Mouse (Mus musculus): ENCODE measurements around the gene Eif4h. TPM values are rescaled to one million over a fixed set of nuclear protein-coding genes. Genes with fewer than 3 reads are reported as not detected.
A peak's percentile ranks its signal among the peaks of the same experiment; 100 is the strongest.
"Not testable (repeated sequence)": the region's sequence is repeated elsewhere in the genome, so short reads cannot be mapped to it uniquely, and the experiment has no call there.

Gene Eif4h
- total and polyA plus RNA-seq, 2 experiments from 2014 or later, result 241 to 430 TPM

DNA sequence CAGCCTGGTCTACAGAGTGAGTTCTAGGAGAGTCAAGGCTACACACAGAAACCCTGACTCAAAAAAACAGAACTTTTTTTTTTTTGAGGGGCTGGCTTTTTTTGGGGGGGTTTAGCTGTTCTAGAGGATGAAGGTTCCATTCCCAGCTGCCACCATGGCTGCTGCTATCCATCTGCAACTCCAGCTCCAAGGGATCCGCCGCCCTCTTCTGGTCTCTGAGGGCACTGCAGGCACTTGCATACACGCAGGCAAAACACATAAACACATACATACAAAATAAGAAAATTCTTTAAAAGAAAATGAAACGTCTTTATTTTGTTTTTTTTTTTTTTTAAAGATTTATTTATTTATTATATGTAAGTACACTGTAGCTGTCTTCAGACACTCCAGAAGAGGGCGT, 11.6 kb upstream of the Eif4h start:
- Histone ChIP-seq H3K27me3 (ENCODE audit: control insufficient read depth, insufficient read depth, low read length) (no peaks in the 10 kb centered on the region), H3K9me3 (replicated peaks; ENCODE audit: control insufficient read depth, low read length) (no peaks in the 10 kb centered on the region), H3K4me3 (ENCODE audit: low read depth, low read length) (no peak overlapping the region), H3K4me2 (ENCODE audit: low read depth, low read length) (no peak overlapping the region), H3K9ac (replicated peaks; ENCODE audit: low read depth, low read length) (no peak overlapping the region), H3K4me1 (ENCODE audit: control insufficient read depth, insufficient read depth) (peaks cover 4% of the 10 kb centered on the region; the same call in 1 of the 2 replicates), H3K27ac (ENCODE audit: low read depth) (no peak overlapping the region), H3K36me3 (replicated peaks; ENCODE audit: control insufficient read depth, insufficient read depth, low read length) (no peaks in the 10 kb centered on the region)
- WGBS, result 42% methylated on average over 4 of the region's 5 CpGs
- no peak for DNase-seq (ENCODE audit: low spot score)
- no peak for ATAC-seq (ENCODE audit: insufficient read depth, low read depth)
- no peak for TF ChIP-seq EP300 (IDR thresholded peaks at IDR 0.05; ENCODE audit: low read depth)
- TF ChIP-seq CTCF (IDR thresholded peaks at IDR 0.05; ENCODE audit: low read depth), result peak; percentile 43

DNA sequence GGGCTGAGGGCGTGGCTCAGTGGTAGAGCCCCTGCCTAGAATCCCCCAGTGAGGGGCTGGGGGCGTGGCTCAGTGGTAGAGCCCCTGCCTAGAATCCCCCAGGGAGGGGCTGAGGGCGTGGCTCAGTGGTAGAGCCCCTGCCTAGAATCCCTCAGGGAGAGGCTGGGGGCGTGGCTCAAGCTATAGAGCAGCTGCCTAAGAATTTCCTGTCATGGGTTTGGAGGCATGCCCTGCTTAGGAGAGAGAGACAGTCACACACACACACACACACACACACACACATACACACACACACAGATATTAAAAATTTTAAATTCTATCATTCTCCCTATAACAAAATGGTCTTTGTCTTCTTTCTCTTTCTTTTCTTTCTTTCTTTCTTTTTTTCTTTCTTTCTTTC, 9.7 kb upstream of the Eif4h start:
- H3K36me3 ChIP-seq (replicated peaks; ENCODE audit: control insufficient read depth, insufficient read depth, low read length); H3K4me3 ChIP-seq (ENCODE audit: low read depth, low read length); H3K27me3 ChIP-seq (ENCODE audit: control insufficient read depth, insufficient read depth, low read length); H3K4me2 ChIP-seq (ENCODE audit: low read depth, low read length); H3K9ac ChIP-seq (replicated peaks; ENCODE audit: low read depth, low read length); H3K4me1 ChIP-seq (ENCODE audit: control insufficient read depth, insufficient read depth); ATAC-seq (ENCODE audit: insufficient read depth, low read depth); DNase-seq (ENCODE audit: low spot score); H3K27ac ChIP-seq (ENCODE audit: low read depth); H3K9me3 ChIP-seq (replicated peaks; ENCODE audit: control insufficient read depth, low read length): not testable (repeated sequence)
- 76% methylated on average over 3 of the region's 4 CpGs for WGBS

- H3K4me3 ChIP-seq (ENCODE audit: low read depth, low read length), result no peak overlapping the region
- no peak overlapping the region for H3K9ac ChIP-seq (replicated peaks; ENCODE audit: low read depth, low read length)
- H3K4me2 ChIP-seq (ENCODE audit: low read depth, low read length), result no peak overlapping the region
- H3K27ac ChIP-seq (ENCODE audit: low read depth), result no peak overlapping the region
- no peaks in the 10 kb centered on the region for H3K9me3 ChIP-seq (replicated peaks; ENCODE audit: control insufficient read depth, low read length)
- no peaks in the 10 kb centered on the region for H3K27me3 ChIP-seq (ENCODE audit: control insufficient read depth, insufficient read depth, low read length)
- DNase-seq (ENCODE audit: low spot score) (no peak), ATAC-seq (ENCODE audit: insufficient read depth, low read depth) (no peak)
- TF ChIP-seq EP300 (IDR thresholded peaks at IDR 0.05; ENCODE audit: low read depth), result no peak
- TF ChIP-seq CTCF (IDR thresholded peaks at IDR 0.05; ENCODE audit: low read depth), result no peak
- H3K4me1 ChIP-seq (ENCODE audit: control insufficient read depth, insufficient read depth), result peaks cover 4% of the 10 kb centered on the region; the same call in 1 of the 2 replicates
- WGBS, result 64% methylated on average over 2 of the region's 2 CpGs
- H3K36me3 ChIP-seq (replicated peaks; ENCODE audit: control insufficient read depth, insufficient read depth, low read length), result no peaks in the 10 kb centered on the region
Measured at GRCm38 (mm10) chr5:134647394-134647793, 8.1 kb upstream of the Eif4h start.

- TF ChIP-seq EP300 (IDR thresholded peaks at IDR 0.05; ENCODE audit: low read depth), result no peak
- no peak for TF ChIP-seq CTCF (IDR thresholded peaks at IDR 0.05; ENCODE audit: low read depth)
- Histone ChIP-seq H3K4me2 (ENCODE audit: low read depth, low read length) (no peak overlapping the region), H3K27ac (ENCODE audit: low read depth) (no peak overlapping the region), H3K27me3 (ENCODE audit: control insufficient read depth, insufficient read depth, low read length) (no peaks in the 10 kb centered on the region), H3K9me3 (replicated peaks; ENCODE audit: control insufficient read depth, low read length) (no peaks in the 10 kb centered on the region), H3K4me3 (ENCODE audit: low read depth, low read length) (no peak overlapping the region), H3K9ac (replicated peaks; ENCODE audit: low read depth, low read length) (no peak overlapping the region), H3K4me1 (ENCODE audit: control insufficient read depth, insufficient read depth) (no peaks in the 10 kb centered on the region), H3K36me3 (replicated peaks; ENCODE audit: control insufficient read depth, insufficient read depth, low read length) (no peaks in the 10 kb centered on the region)
- no peak for ATAC-seq (ENCODE audit: insufficient read depth, low read depth)
- 70% methylated on average over 4 of the region's 4 CpGs for WGBS
- DNase-seq (ENCODE audit: low spot score), result no peak
Measured at GRCm38 (mm10) chr5:134646461-134646860, 7.2 kb upstream of the Eif4h start.

- Histone ChIP-seq H3K4me2 (ENCODE audit: low read depth, low read length) (no peak overlapping the region; the same call in 1 of the 2 replicates), H3K27ac (ENCODE audit: low read depth) (peak overlapping the region; percentile 83), H3K9ac (replicated peaks; ENCODE audit: low read depth, low read length) (no peak overlapping the region), H3K4me3 (ENCODE audit: low read depth, low read length) (no peak overlapping the region), H3K4me1 (ENCODE audit: control insufficient read depth, insufficient read depth) (no peaks in the 10 kb centered on the region), H3K36me3 (replicated peaks; ENCODE audit: control insufficient read depth, insufficient read depth, low read length) (no peaks in the 10 kb centered on the region), H3K27me3 (ENCODE audit: control insufficient read depth, insufficient read depth, low read length) (no peaks in the 10 kb centered on the region), H3K9me3 (replicated peaks; ENCODE audit: control insufficient read depth, low read length) (no peaks in the 10 kb centered on the region)
- ATAC-seq (ENCODE audit: insufficient read depth, low read depth) (peak; percentile 78), DNase-seq (ENCODE audit: low spot score) (peak; percentile 80)
- WGBS, result 35% methylated on average over 8 of the region's 8 CpGs
- TF ChIP-seq CTCF (IDR thresholded peaks at IDR 0.05; ENCODE audit: low read depth) (no peak), EP300 (IDR thresholded peaks at IDR 0.05; ENCODE audit: low read depth) (peak; percentile 88)
Measured at GRCm38 (mm10) chr5:134644643-134645118, 5.4 kb upstream of the Eif4h start.

- DNase-seq (ENCODE audit: low spot score), result no peak
- H3K4me1 ChIP-seq (ENCODE audit: control insufficient read depth, insufficient read depth), result no peaks in the 10 kb centered on the region
- no peak overlapping the region for H3K4me3 ChIP-seq (ENCODE audit: low read depth, low read length)
- H3K27me3 ChIP-seq (ENCODE audit: control insufficient read depth, insufficient read depth, low read length), result no peaks in the 10 kb centered on the region
- H3K4me2 ChIP-seq (ENCODE audit: low read depth, low read length), result no peak overlapping the region; the same call in 1 of the 2 replicates
- no peak overlapping the region for H3K9ac ChIP-seq (replicated peaks; ENCODE audit: low read depth, low read length)
- whole genome bisulfite sequencing, result 86% methylated on average over 1 of the region's 1 CpGs
- peak; percentile 12 for TF ChIP-seq CTCF (IDR thresholded peaks at IDR 0.05; ENCODE audit: low read depth)
- no peak for TF ChIP-seq EP300 (IDR thresholded peaks at IDR 0.05; ENCODE audit: low read depth)
- H3K9me3 ChIP-seq (replicated peaks; ENCODE audit: control insufficient read depth, low read length), result no peaks in the 10 kb centered on the region
- no peaks in the 10 kb centered on the region for H3K36me3 ChIP-seq (replicated peaks; ENCODE audit: control insufficient read depth, insufficient read depth, low read length)
- no peak for ATAC-seq (ENCODE audit: insufficient read depth, low read depth)
- H3K27ac ChIP-seq (ENCODE audit: low read depth), result peak overlapping the region; percentile 83
Measured at GRCm38 (mm10) chr5:134644121-134644520, 4.8 kb upstream of the Eif4h start.
